Mouse (Mus musculus): ENCODE results near the gene Sowahb.

DNA sequence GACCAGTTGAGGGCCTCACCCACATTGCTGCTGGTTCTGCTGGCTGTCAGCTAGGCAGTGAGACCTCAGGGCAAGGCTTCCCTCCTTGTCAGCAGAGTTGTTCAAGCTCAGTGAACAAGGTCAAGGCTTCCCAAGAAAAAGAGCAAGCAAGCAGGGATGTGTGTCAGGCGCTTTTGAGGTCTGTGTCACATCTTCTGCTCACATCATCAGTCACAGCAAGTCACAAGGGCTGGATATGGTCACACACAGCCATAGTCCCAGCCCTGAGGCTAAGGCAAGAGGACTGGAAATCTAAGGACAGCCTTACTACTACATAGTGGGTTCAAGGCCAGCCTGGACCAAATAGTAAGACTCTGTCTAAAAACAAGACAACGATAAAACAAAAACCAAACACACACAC is 50.0 kb downstream of the Sowahb start:
- TF ChIP-seq POLR2A (IDR thresholded peaks at IDR 0.05; ENCODE audit: insufficient read depth, low read length) = no peak
- no peak for TF ChIP-seq EP300 (IDR thresholded peaks at IDR 0.05; ENCODE audit: insufficient read depth, low read depth, low read length)
- TF ChIP-seq CTCF (IDR thresholded peaks at IDR 0.05; ENCODE audit: low read depth, low read length) = no peak
